ENCODE assay signal across 10 mouse cellular contexts in genomic region chr8:84255858-84256257, GRCm38 (mm10). TPM values are rescaled to one million over a fixed set of nuclear protein-coding genes. Genes with fewer than 3 reads are reported as not detected.
DNase-seq lines count a peak whose midpoint lies in the region; ATAC-seq lines count a peak whose summit lies in the region.
"Had no signal": no experiment of that assay in that cellular context is flagged by ENCODE, and none has a peak within 500 bp of the region (broad histone marks: within the 10 kb centered on the region; RNA-seq: fewer than 3 reads in every experiment).

No protein-coding gene starts in this region.

- no peak for DNase-seq in heart, adult 11 months
- peak; percentile 66 for DNase-seq in A20 (ENCODE audit: low read depth, low spot score)
- no peak for DNase-seq in forebrain, embryonic 14.5 days (ENCODE audit: low spot score)
- no peak for DNase-seq in embryo, embryonic 10 days (ENCODE audit: low spot score)
- no peak for DNase-seq in right cerebral cortex, postnatal 36 days (ENCODE audit: low spot score in 2 of 2)
- DNase-seq in layer of hippocampus, adult 9-11 months = no peak
- DNase-seq: kidney, postnatal 4 days had no signal

- H3K4me2 ChIP-seq in heart, embryonic 11.5 days = peak overlapping the region; percentile 99
- H3K4me2 ChIP-seq in forebrain, embryonic 14.5 days (ENCODE audit: low read length) = peak overlapping the region; percentile 95
- peak overlapping the region; percentile 100 for H3K4me2 ChIP-seq in liver, embryonic 16.5 days (ENCODE audit: low read depth, low read length)

- peak overlapping the region; percentile 78 for H3K4me3 ChIP-seq in heart, embryonic 11.5 days (ENCODE audit: low read depth, low read length)
- H3K4me3 ChIP-seq in forebrain, embryonic 14.5 days (ENCODE audit: low read depth, low read length) = peak overlapping the region; percentile 76
- peak overlapping the region; percentile 78 for H3K4me3 ChIP-seq in liver, embryonic 16.5 days (ENCODE audit: low read depth, low read length)

- H3K4me1 ChIP-seq in heart, embryonic 11.5 days (ENCODE audit: control insufficient read depth, insufficient read depth, low read length) = peaks cover 10% of the 10 kb centered on the region
- H3K4me1 ChIP-seq in forebrain, embryonic 14.5 days (ENCODE audit: control insufficient read depth, insufficient read depth, low read length) = peaks cover 11% of the 10 kb centered on the region
- H3K4me1 ChIP-seq in liver, embryonic 16.5 days (ENCODE audit: control insufficient read depth, low read depth, low read length) = peaks cover 17% of the 10 kb centered on the region

- peaks cover 40% of the 10 kb centered on the region for H3K36me3 ChIP-seq in heart, embryonic 11.5 days (ENCODE audit: control insufficient read depth, insufficient read depth, low read length)
- H3K36me3 ChIP-seq in forebrain, embryonic 14.5 days (ENCODE audit: control insufficient read depth, insufficient read depth, low read length) = peaks cover 71% of the 10 kb centered on the region
- H3K36me3 ChIP-seq in liver, embryonic 16.5 days (ENCODE audit: control insufficient read depth, insufficient read depth) = peaks cover 8% of the 10 kb centered on the region

- WGBS in heart, embryonic 11.5 days (ENCODE audit: insufficient replicate concordance) = 92% methylated on average over 3 of the region's 3 CpGs
- 83% methylated on average over 3 of the region's 3 CpGs for WGBS in forebrain, embryonic 14.5 days
- WGBS in liver, embryonic 16.5 days (ENCODE audit: insufficient replicate concordance) = 68% methylated on average over 3 of the region's 3 CpGs

- no peaks in the 10 kb centered on the region for H3K9me3 ChIP-seq in heart, embryonic 11.5 days (replicated peaks; ENCODE audit: control insufficient read depth, low read length)
- no peaks in the 10 kb centered on the region for H3K9me3 ChIP-seq in forebrain, embryonic 14.5 days (replicated peaks; ENCODE audit: control insufficient read depth, low read length)
- no peaks in the 10 kb centered on the region for H3K9me3 ChIP-seq in liver, embryonic 16.5 days (replicated peaks; ENCODE audit: control insufficient read depth, low read length)

- ATAC-seq in heart, embryonic 11.5 days (replicated peaks; ENCODE audit: insufficient number of reproducible peaks, low FRiP score, low TSS enrichment) = no peak
- no peak for ATAC-seq in forebrain, embryonic 14.5 days
- ATAC-seq in liver, embryonic 16.5 days (ENCODE audit: low read depth) = no peak

- H3K27ac ChIP-seq in heart, embryonic 11.5 days (ENCODE audit: low read depth, low read length) = no peak overlapping the region
- H3K27ac ChIP-seq in forebrain, embryonic 14.5 days (ENCODE audit: low read depth, low read length) = no peak overlapping the region
- no peak overlapping the region; the same call in 1 of the 2 replicates for H3K27ac ChIP-seq in liver, embryonic 16.5 days (ENCODE audit: low read length)

- H3K27me3 ChIP-seq in heart, embryonic 11.5 days (ENCODE audit: control insufficient read depth, insufficient read depth, low read length) = no peaks in the 10 kb centered on the region
- H3K27me3 ChIP-seq in forebrain, embryonic 14.5 days (replicated peaks; ENCODE audit: control insufficient read depth, insufficient read depth, low read length) = no peaks in the 10 kb centered on the region
- no peaks in the 10 kb centered on the region for H3K27me3 ChIP-seq in liver, embryonic 16.5 days (ENCODE audit: control insufficient read depth, insufficient read depth, low read depth, low read length)
- H3K27me3 ChIP-seq: Patski had no signal

- H3K9ac ChIP-seq in heart, embryonic 11.5 days (ENCODE audit: low read depth, low read length) = peak overlapping the region; percentile 90; the same call in 1 of the 2 replicates
- H3K9ac ChIP-seq in forebrain, embryonic 14.5 days (ENCODE audit: low read length) = peak overlapping the region; percentile 84; the same call in 1 of the 2 replicates
- H3K9ac ChIP-seq in liver, embryonic 16.5 days (ENCODE audit: low read depth, low read length) = no peak overlapping the region

RNA-seq across cellular contexts. Expression of gene Mri1, which starts 1.3 kb away (rescaled TPM):
- polyA plus RNA-seq in heart, embryonic 11.5 days (2014; fragmentation: Nextera tagmentation; extraction: Ambion mirVana) = 45.3 and 50.7 TPM in 2 replicates
- polyA plus RNA-seq in forebrain, embryonic 14.5 days (2014; fragmentation: Nextera tagmentation; extraction: Ambion mirVana) = 43.6 and 48.8 TPM in 2 replicates
- 27.1 and 27.9 TPM in 2 replicates for polyA plus RNA-seq in liver, embryonic 16.5 days (2015; fragmentation: Nextera tagmentation; extraction: Ambion mirVana)

RNA-seq across cellular contexts. Expression of gene D8Ertd738e, which starts 6.3 kb away (rescaled TPM):
- 321 and 330 TPM in 2 replicates for polyA plus RNA-seq in heart, embryonic 11.5 days (2014; fragmentation: Nextera tagmentation; extraction: Ambion mirVana)
- polyA plus RNA-seq in forebrain, embryonic 14.5 days (2014; fragmentation: Nextera tagmentation; extraction: Ambion mirVana) = 266 and 329 TPM in 2 replicates
- 175 and 185 TPM in 2 replicates for polyA plus RNA-seq in liver, embryonic 16.5 days (2015; fragmentation: Nextera tagmentation; extraction: Ambion mirVana)

RNA-seq across cellular contexts. Expression of gene Ccdc130, which starts 14.3 kb away (rescaled TPM):
- polyA plus RNA-seq in heart, embryonic 11.5 days (2014; fragmentation: Nextera tagmentation; extraction: Ambion mirVana) = 16.1 and 18.5 TPM in 2 replicates
- 27.6 and 28.9 TPM in 2 replicates for polyA plus RNA-seq in forebrain, embryonic 14.5 days (2014; fragmentation: Nextera tagmentation; extraction: Ambion mirVana)
- polyA plus RNA-seq in liver, embryonic 16.5 days (2015; fragmentation: Nextera tagmentation; extraction: Ambion mirVana) = 5.6 and 6.2 TPM in 2 replicates

RNA-seq across cellular contexts. Expression of gene Zswim4, which starts 19.0 kb away (rescaled TPM):
- 6.3 and 7.8 TPM in 2 replicates for polyA plus RNA-seq in heart, embryonic 11.5 days (2014; fragmentation: Nextera tagmentation; extraction: Ambion mirVana)
- polyA plus RNA-seq in forebrain, embryonic 14.5 days (2014; fragmentation: Nextera tagmentation; extraction: Ambion mirVana) = 22.6 and 26.9 TPM in 2 replicates
- 2.2 and 2.8 TPM in 2 replicates for polyA plus RNA-seq in liver, embryonic 16.5 days (2015; fragmentation: Nextera tagmentation; extraction: Ambion mirVana)
